ENCODE assay signal across 22 mouse cellular contexts in the genomic region with DNA sequence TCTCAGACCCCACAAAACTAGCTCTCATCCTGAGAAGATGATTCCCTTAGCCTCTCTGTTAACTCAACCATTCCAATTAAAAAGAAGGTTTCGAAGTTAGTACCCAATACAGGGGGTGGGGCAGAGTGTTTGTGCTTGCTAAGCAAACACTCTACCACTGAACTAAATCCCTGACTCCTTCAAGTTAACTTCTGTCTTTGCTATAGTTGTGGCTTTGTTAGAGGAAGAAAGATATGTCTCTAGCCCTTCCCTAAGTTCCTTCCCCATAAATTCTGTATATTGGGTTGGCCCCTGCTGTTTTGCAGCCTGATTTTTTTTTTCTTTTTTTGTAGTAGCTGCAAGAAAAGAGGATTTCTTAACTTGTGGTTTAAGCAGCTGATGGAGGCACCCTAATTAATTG.
DNase-seq lines count a peak whose midpoint lies in the region; ATAC-seq and TF ChIP-seq lines count a peak whose summit lies in the region.
"Had no signal": no experiment of that assay in that cellular context is flagged by ENCODE, and none has a peak within 500 bp of the region (broad histone marks: within the 10 kb centered on the region; RNA-seq: fewer than 3 reads in every experiment).

No protein-coding gene starts in this region.

- peak; percentile 39 for DNase-seq in liver, adult 2 months (ENCODE audit: extremely low read depth, low read depth, low spot score)
- peak; percentile 81 for DNase-seq in midbrain, embryonic 11.5 days (ENCODE audit: low spot score, missing footprints)
- DNase-seq in right cerebral cortex, adult 2 months (ENCODE audit: low spot score in 2 of 2): no peak
- DNase-seq in testis, postnatal 10 days (ENCODE audit: low spot score): no peak
- DNase-seq: adrenal gland, adult 8-10 months; B cell, adult 2 months; cerebellum, adult 8-10 months; cerebellum, postnatal 36 days; gastrocnemius, postnatal 14 days; kidney, adult 2 months; layer of hippocampus, adult 9-11 months; right cerebral cortex, postnatal 14 days; thymus, postnatal 14 days had no signal

- no peaks in the 10 kb centered on the region for H3K27me3 ChIP-seq in liver, adult 2 months (ENCODE audit: control insufficient read depth, insufficient read depth, low read length)
- H3K27me3 ChIP-seq in liver, embryonic 12.5 days (replicated peaks): no peaks in the 10 kb centered on the region
- H3K27me3 ChIP-seq in midbrain, embryonic 11.5 days (ENCODE audit: control insufficient read depth, insufficient read depth, low read length): no peaks in the 10 kb centered on the region
- no peaks in the 10 kb centered on the region for H3K27me3 ChIP-seq in midbrain, embryonic 13.5 days
- H3K27me3 ChIP-seq: heart, embryonic 15.5 days; hindbrain, embryonic 15.5 days; limb, embryonic 15.5 days had no signal

- peaks cover 23% of the 10 kb centered on the region; the same call in 1 of the 2 replicates for H3K79me2 ChIP-seq in liver, adult 2 months (ENCODE audit: control insufficient read depth, insufficient read depth, low read length)

- 34% methylated on average over 1 of the region's 1 CpGs for WGBS in liver, adult 2 months
- WGBS in liver, embryonic 12.5 days (ENCODE audit: insufficient replicate concordance): 68% methylated on average over 1 of the region's 1 CpGs
- WGBS in midbrain, embryonic 11.5 days: 80% methylated on average over 1 of the region's 1 CpGs
- WGBS in midbrain, embryonic 13.5 days: 70% methylated on average over 1 of the region's 1 CpGs

- no peak overlapping the region for H3K9ac ChIP-seq in liver, adult 2 months (ENCODE audit: low read depth, low read length)
- no peak overlapping the region for H3K9ac ChIP-seq in liver, embryonic 12.5 days
- H3K9ac ChIP-seq in midbrain, embryonic 11.5 days (ENCODE audit: low read length): no peak overlapping the region
- H3K9ac ChIP-seq in midbrain, embryonic 13.5 days (replicated peaks): no peak overlapping the region
- H3K9ac ChIP-seq: heart, embryonic 15.5 days; hindbrain, embryonic 15.5 days; limb, embryonic 15.5 days had no signal

- H3K4me2 ChIP-seq in liver, embryonic 12.5 days: no peak overlapping the region
- H3K4me2 ChIP-seq in midbrain, embryonic 11.5 days: no peak overlapping the region
- no peak overlapping the region for H3K4me2 ChIP-seq in midbrain, embryonic 13.5 days (replicated peaks)
- H3K4me2 ChIP-seq: heart, embryonic 15.5 days; hindbrain, embryonic 15.5 days; limb, embryonic 15.5 days had no signal

- H3K4me3 ChIP-seq in liver, adult 2 months (ENCODE audit: insufficient read depth, low read depth, low read length): no peak overlapping the region
- no peak overlapping the region for H3K4me3 ChIP-seq in liver, embryonic 12.5 days
- no peak overlapping the region for H3K4me3 ChIP-seq in midbrain, embryonic 11.5 days (ENCODE audit: low read depth, low read length)
- no peak overlapping the region for H3K4me3 ChIP-seq in midbrain, embryonic 13.5 days (replicated peaks)
- no peak overlapping the region for H3K4me3 ChIP-seq in embryonic fibroblast, embryonic 13.5 days (ENCODE audit: insufficient read depth, low read length)
- H3K4me3 ChIP-seq: heart, embryonic 15.5 days; hindbrain, embryonic 15.5 days; limb, embryonic 15.5 days had no signal

- no peak for TF ChIP-seq POLR2A in liver, adult 2 months (IDR thresholded peaks at IDR 0.05; ENCODE audit: extremely low read depth, insufficient read depth, low read length)
- TF ChIP-seq POLR2A in embryonic fibroblast, embryonic 13.5 days (IDR thresholded peaks at IDR 0.05; ENCODE audit: low read depth, low read length): no peak

- H3K4me1 ChIP-seq in liver, adult 2 months (ENCODE audit: control insufficient read depth, insufficient read depth, low read length): peaks cover 20% of the 10 kb centered on the region
- H3K4me1 ChIP-seq in liver, embryonic 12.5 days: peaks cover 45% of the 10 kb centered on the region
- peaks cover 10% of the 10 kb centered on the region; the same call in 1 of the 2 replicates for H3K4me1 ChIP-seq in midbrain, embryonic 11.5 days (ENCODE audit: control insufficient read depth, insufficient read depth, low read length)
- H3K4me1 ChIP-seq in midbrain, embryonic 13.5 days (replicated peaks): peaks cover 17% of the 10 kb centered on the region
- peaks cover 11% of the 10 kb centered on the region for H3K4me1 ChIP-seq in embryonic fibroblast, embryonic 13.5 days (ENCODE audit: control insufficient read depth, insufficient read depth, low read length)

- TF ChIP-seq CTCF in liver, adult 2 months (IDR thresholded peaks at IDR 0.05; ENCODE audit: low read depth, low read length): no peak
- TF ChIP-seq CTCF in embryonic fibroblast, embryonic 13.5 days (IDR thresholded peaks at IDR 0.05; ENCODE audit: borderline replicate concordance, insufficient read depth, low read length): no peak

- ATAC-seq in liver, embryonic 12.5 days: no peak
- no peak for ATAC-seq in midbrain, embryonic 11.5 days (ENCODE audit: low FRiP score)
- no peak for ATAC-seq in midbrain, embryonic 13.5 days
- ATAC-seq: activated CD4-positive, CD25-positive, alpha-beta regulatory T cell, adult 4 months; forebrain, embryonic 14.5 days had no signal

- H3K9me3 ChIP-seq in liver, embryonic 12.5 days (replicated peaks): no peaks in the 10 kb centered on the region
- no peaks in the 10 kb centered on the region for H3K9me3 ChIP-seq in midbrain, embryonic 11.5 days (ENCODE audit: control insufficient read depth, low read length)
- no peaks in the 10 kb centered on the region for H3K9me3 ChIP-seq in midbrain, embryonic 13.5 days
- H3K9me3 ChIP-seq: heart, embryonic 15.5 days; hindbrain, embryonic 15.5 days; limb, embryonic 15.5 days had no signal

- H3K27ac ChIP-seq in liver, adult 2 months (replicated peaks; ENCODE audit: insufficient read depth, low read depth, low read length): no peak overlapping the region
- no peak overlapping the region for H3K27ac ChIP-seq in liver, embryonic 12.5 days
- no peak overlapping the region for H3K27ac ChIP-seq in midbrain, embryonic 11.5 days (ENCODE audit: low read depth, low read length)
- no peak overlapping the region for H3K27ac ChIP-seq in midbrain, embryonic 13.5 days
- peak overlapping the region; percentile 99 for H3K27ac ChIP-seq in embryonic fibroblast, embryonic 13.5 days (ENCODE audit: insufficient read depth, low read length)
- H3K27ac ChIP-seq: hindbrain, embryonic 15.5 days; kidney, postnatal 0 days; limb, embryonic 15.5 days had no signal

- peaks cover 4% of the 10 kb centered on the region; the same call in 1 of the 2 replicates for H3K36me3 ChIP-seq in liver, adult 2 months (ENCODE audit: control insufficient read depth, insufficient read depth, low read length)
- H3K36me3 ChIP-seq in liver, embryonic 12.5 days: 0 out of 2 replicates have a peak, but pooled peaks cover 5% of the 10 kb centered on the region
- H3K36me3 ChIP-seq in midbrain, embryonic 11.5 days (ENCODE audit: control insufficient read depth, insufficient read depth, low read length): no peaks in the 10 kb centered on the region
- no peaks in the 10 kb centered on the region for H3K36me3 ChIP-seq in midbrain, embryonic 13.5 days
- H3K36me3 ChIP-seq: heart, embryonic 15.5 days; hindbrain, embryonic 15.5 days; limb, embryonic 15.5 days had no signal

Comparison
In these comparisons a context has a peak if more than half of its experiments do, and no peak if none do; other contexts are left out.
1. DNase-seq: peak in liver, adult 2 months (single experiment) and midbrain, embryonic 11.5 days (single experiment); none in right cerebral cortex, adult 2 months (0 of 2) and testis, postnatal 10 days (single experiment).